In genomic region chr7:133223948-133224652, GRCm38 (mm10) we compare ENCODE assay signal across 29 mouse cellular contexts.
DNase-seq lines count a peak whose midpoint lies in the region; ATAC-seq and TF ChIP-seq lines count a peak whose summit lies in the region.
"Had no signal": no experiment of that assay in that cellular context is flagged by ENCODE, and none has a peak within 500 bp of the region (broad histone marks: within the 10 kb centered on the region; RNA-seq: fewer than 3 reads in every experiment).

No protein-coding gene starts in this region.

- ATAC-seq in forebrain, embryonic 12.5 days (ENCODE audit: low FRiP score), result peak; percentile 78; the same call in 1 of the 2 replicates
- ATAC-seq in forebrain, embryonic 15.5 days (replicated peaks), result peak; percentile 93
- ATAC-seq in midbrain, postnatal 0 days (ENCODE audit: low FRiP score), result no peak
- ATAC-seq: activated CD4-positive, CD25-positive, alpha-beta regulatory T cell, adult 4 months; liver, embryonic 12.5 days; lung, postnatal 0 days had no signal

- H3K27ac ChIP-seq in forebrain, embryonic 12.5 days, result peak overlapping the region; percentile 65
- no peak overlapping the region for H3K27ac ChIP-seq in forebrain, embryonic 10.5 days
- H3K27ac ChIP-seq in layer of hippocampus, adult 2 months, result no peak overlapping the region
- H3K27ac ChIP-seq in forebrain, embryonic 15.5 days (replicated peaks), result peak overlapping the region; percentile 7; the same call in 1 of the 2 replicates
- no peak overlapping the region for H3K27ac ChIP-seq in midbrain, postnatal 0 days (ENCODE audit: low read depth, low read length)
- H3K27ac ChIP-seq: embryonic facial prominence, embryonic 10.5 days; embryonic facial prominence, embryonic 15.5 days; kidney, embryonic 15.5 days; limb, embryonic 13.5 days; liver, embryonic 12.5 days; stomach, embryonic 15.5 days had no signal

- 0 out of 2 replicates have a peak, but pooled peaks have one; percentile 4 for TF ChIP-seq CTCF in layer of hippocampus, adult 2 months (conservative IDR thresholded peaks at IDR 0.05)
- TF ChIP-seq CTCF in midbrain, postnatal 0 days (IDR thresholded peaks at IDR 0.05), result no peak

- H3K4me3 ChIP-seq in forebrain, embryonic 12.5 days (replicated peaks), result no peak overlapping the region
- no peak overlapping the region for H3K4me3 ChIP-seq in forebrain, embryonic 10.5 days
- peak overlapping the region; percentile 40 for H3K4me3 ChIP-seq in layer of hippocampus, adult 2 months
- H3K4me3 ChIP-seq in forebrain, embryonic 15.5 days, result no peak overlapping the region
- H3K4me3 ChIP-seq in midbrain, postnatal 0 days (ENCODE audit: low read depth, low read length), result no peak overlapping the region
- H3K4me3 ChIP-seq: embryonic facial prominence, embryonic 10.5 days; embryonic facial prominence, embryonic 15.5 days; kidney, embryonic 15.5 days; limb, embryonic 13.5 days; liver, embryonic 12.5 days; megakaryocyte, embryonic 14.5 days; stomach, embryonic 15.5 days had no signal

- 51% methylated on average over 19 of the region's 19 CpGs for WGBS in forebrain, embryonic 12.5 days
- 87% methylated on average over 19 of the region's 19 CpGs for WGBS in forebrain, embryonic 10.5 days
- WGBS in forebrain, embryonic 15.5 days, result 21% methylated on average over 19 of the region's 19 CpGs
- 60% methylated on average over 19 of the region's 19 CpGs for WGBS in midbrain, postnatal 0 days

- H3K9ac ChIP-seq in forebrain, embryonic 12.5 days, result no peak overlapping the region
- H3K9ac ChIP-seq in forebrain, embryonic 15.5 days (replicated peaks), result no peak overlapping the region
- no peak overlapping the region for H3K9ac ChIP-seq in midbrain, postnatal 0 days (replicated peaks; ENCODE audit: low read length, poor library complexity, severe bottlenecking)
- H3K9ac ChIP-seq: embryonic facial prominence, embryonic 15.5 days; kidney, embryonic 15.5 days; limb, embryonic 13.5 days; liver, embryonic 12.5 days; stomach, embryonic 15.5 days had no signal

- no peak for DNase-seq in forebrain, embryonic 10.5 days (ENCODE audit: extremely low spot score, low spot score)
- no peak for DNase-seq in layer of hippocampus, adult 2 months (ENCODE audit: low spot score in 2 of 2)
- no peak for DNase-seq in layer of hippocampus, adult 9-11 months
- DNase-seq in midbrain, postnatal 0 days (ENCODE audit: low spot score), result peak; percentile 26
- no peak for DNase-seq in cerebellum, postnatal 10 days
- DNase-seq: adrenal gland, adult 2 months; adrenal gland, postnatal 36 days; cerebellum, adult 2 months; cerebellum, postnatal 25 days; gastrocnemius, postnatal 36 days; heart, adult 18-20 months; heart, postnatal 4 days; kidney, adult 11 months; kidney, postnatal 25 days; lung, adult 18-20 months; lung, postnatal 4 days; right cerebral cortex, postnatal 25 days had no signal

- no peaks in the 10 kb centered on the region for H3K27me3 ChIP-seq in forebrain, embryonic 12.5 days
- no peaks in the 10 kb centered on the region for H3K27me3 ChIP-seq in forebrain, embryonic 10.5 days (ENCODE audit: poor library complexity, severe bottlenecking)
- no peaks in the 10 kb centered on the region for H3K27me3 ChIP-seq in forebrain, embryonic 15.5 days
- no peaks in the 10 kb centered on the region for H3K27me3 ChIP-seq in midbrain, postnatal 0 days (ENCODE audit: insufficient read depth, low read length)
- H3K27me3 ChIP-seq: embryonic facial prominence, embryonic 15.5 days; kidney, embryonic 15.5 days; limb, embryonic 13.5 days; liver, embryonic 12.5 days; stomach, embryonic 15.5 days had no signal

- no peaks in the 10 kb centered on the region for H3K9me3 ChIP-seq in forebrain, embryonic 12.5 days
- H3K9me3 ChIP-seq in forebrain, embryonic 10.5 days, result no peaks in the 10 kb centered on the region
- H3K9me3 ChIP-seq in forebrain, embryonic 15.5 days, result no peaks in the 10 kb centered on the region
- H3K9me3 ChIP-seq in midbrain, postnatal 0 days (ENCODE audit: low read length), result no peaks in the 10 kb centered on the region
- H3K9me3 ChIP-seq: embryonic facial prominence, embryonic 10.5 days; embryonic facial prominence, embryonic 15.5 days; kidney, embryonic 15.5 days; limb, embryonic 13.5 days; liver, embryonic 12.5 days; stomach, embryonic 15.5 days had no signal

- H3K4me2 ChIP-seq in forebrain, embryonic 12.5 days, result no peak overlapping the region
- peak overlapping the region; percentile 32 for H3K4me2 ChIP-seq in forebrain, embryonic 15.5 days (replicated peaks)
- H3K4me2 ChIP-seq in midbrain, postnatal 0 days (ENCODE audit: low read depth, low read length, poor library complexity, severe bottlenecking), result no peak overlapping the region
- H3K4me2 ChIP-seq: embryonic facial prominence, embryonic 15.5 days; heart, embryonic 11.5 days; kidney, embryonic 15.5 days; limb, embryonic 13.5 days; liver, embryonic 12.5 days; stomach, embryonic 15.5 days had no signal

- no peaks in the 10 kb centered on the region for H3K36me3 ChIP-seq in forebrain, embryonic 12.5 days (replicated peaks)
- H3K36me3 ChIP-seq in forebrain, embryonic 10.5 days (replicated peaks), result no peaks in the 10 kb centered on the region
- H3K36me3 ChIP-seq in forebrain, embryonic 15.5 days, result no peaks in the 10 kb centered on the region
- H3K36me3 ChIP-seq in midbrain, postnatal 0 days (ENCODE audit: insufficient read depth, low read length), result no peaks in the 10 kb centered on the region
- H3K36me3 ChIP-seq: embryonic facial prominence, embryonic 10.5 days; embryonic facial prominence, embryonic 15.5 days; kidney, embryonic 15.5 days; limb, embryonic 13.5 days; liver, embryonic 12.5 days; stomach, embryonic 15.5 days had no signal

- peaks cover 8% of the 10 kb centered on the region for H3K4me1 ChIP-seq in forebrain, embryonic 12.5 days
- H3K4me1 ChIP-seq in forebrain, embryonic 10.5 days, result peaks cover 12% of the 10 kb centered on the region; the same call in 1 of the 2 replicates
- peaks cover 17% of the 10 kb centered on the region for H3K4me1 ChIP-seq in forebrain, embryonic 15.5 days
- H3K4me1 ChIP-seq in midbrain, postnatal 0 days (ENCODE audit: insufficient read depth, low read length), result no peaks in the 10 kb centered on the region
- H3K4me1 ChIP-seq: embryonic facial prominence, embryonic 10.5 days; embryonic facial prominence, embryonic 15.5 days; kidney, embryonic 15.5 days; limb, embryonic 13.5 days; liver, embryonic 12.5 days; megakaryocyte, embryonic 14.5 days; stomach, embryonic 15.5 days had no signal

Comparison
In these comparisons a context has a peak if more than half of its experiments do, and no peak if none do; other contexts are left out.
1. H3K27ac ChIP-seq: peak in forebrain, embryonic 12.5 days (single experiment) and forebrain, embryonic 15.5 days (single experiment); none in forebrain, embryonic 10.5 days (single experiment), layer of hippocampus, adult 2 months (single experiment) and midbrain, postnatal 0 days (single experiment).